ENCODE assay signal across 8 mouse cellular contexts in genomic region chr14:25371661-25372060, GRCm38 (mm10).
DNase-seq lines count a peak whose midpoint lies in the region; ATAC-seq and TF ChIP-seq lines count a peak whose summit lies in the region.

No protein-coding gene starts in this region.

- H3K9ac ChIP-seq in lung, embryonic 16.5 days (ENCODE audit: low read length), result 0 out of 2 replicates have a peak overlapping the region, but pooled peaks have one; percentile 14
- peak overlapping the region; percentile 35; the same call in 1 of the 2 replicates for H3K9ac ChIP-seq in limb, embryonic 13.5 days
- H3K9ac ChIP-seq in stomach, embryonic 15.5 days, result no peak overlapping the region

- WGBS in lung, embryonic 16.5 days, result 48% methylated on average over 4 of the region's 4 CpGs
- WGBS in kidney, adult 2 months, result 35% methylated on average over 4 of the region's 4 CpGs
- 29% methylated on average over 4 of the region's 4 CpGs for WGBS in limb, embryonic 13.5 days
- WGBS in stomach, embryonic 15.5 days, result 52% methylated on average over 4 of the region's 4 CpGs

- H3K4me1 ChIP-seq in lung, embryonic 16.5 days (replicated peaks; ENCODE audit: control insufficient read depth, insufficient read depth, low read length), result peaks cover 4% of the 10 kb centered on the region
- H3K4me1 ChIP-seq in kidney, adult 2 months (ENCODE audit: control insufficient read depth, insufficient read depth, low read length), result 0 out of 2 replicates have a peak, but pooled peaks cover 3% of the 10 kb centered on the region
- H3K4me1 ChIP-seq in limb, embryonic 13.5 days, result peaks cover 44% of the 10 kb centered on the region
- peaks cover 3% of the 10 kb centered on the region; the same call in 1 of the 2 replicates for H3K4me1 ChIP-seq in stomach, embryonic 15.5 days

- no peak for TF ChIP-seq CTCF in kidney, adult 2 months (conservative IDR thresholded peaks at IDR 0.05; ENCODE audit: insufficient read depth, insufficient read length, low read depth, low read length)

- TF ChIP-seq POLR2A in kidney, adult 2 months (IDR thresholded peaks at IDR 0.05; ENCODE audit: low read depth, low read length), result no peak

- H3K4me3 ChIP-seq in lung, embryonic 16.5 days (ENCODE audit: low read length), result no peak overlapping the region
- H3K4me3 ChIP-seq in kidney, adult 2 months (ENCODE audit: insufficient read depth, low read depth, low read length), result no peak overlapping the region
- H3K4me3 ChIP-seq in limb, embryonic 13.5 days, result no peak overlapping the region
- no peak overlapping the region for H3K4me3 ChIP-seq in stomach, embryonic 15.5 days (replicated peaks)

- H3K9me3 ChIP-seq in lung, embryonic 16.5 days (ENCODE audit: control insufficient read depth, low read length), result no peaks in the 10 kb centered on the region
- no peaks in the 10 kb centered on the region for H3K9me3 ChIP-seq in limb, embryonic 13.5 days
- no peaks in the 10 kb centered on the region for H3K9me3 ChIP-seq in stomach, embryonic 15.5 days

- no peak overlapping the region for H3K4me2 ChIP-seq in lung, embryonic 16.5 days (ENCODE audit: low read depth, low read length)
- H3K4me2 ChIP-seq in limb, embryonic 13.5 days (replicated peaks), result no peak overlapping the region; the same call in 1 of the 2 replicates
- H3K4me2 ChIP-seq in stomach, embryonic 15.5 days, result no peak overlapping the region

- no peak overlapping the region for H3K27ac ChIP-seq in lung, embryonic 16.5 days (ENCODE audit: low read length)
- no peak overlapping the region for H3K27ac ChIP-seq in kidney, adult 2 months (ENCODE audit: insufficient read depth, low read depth, low read length)
- peak overlapping the region; percentile 84 for H3K27ac ChIP-seq in limb, embryonic 13.5 days
- H3K27ac ChIP-seq in stomach, embryonic 15.5 days, result peak overlapping the region; percentile 5

- H3K36me3 ChIP-seq in lung, embryonic 16.5 days (ENCODE audit: control insufficient read depth, insufficient read depth, low read length), result no peaks in the 10 kb centered on the region
- no peaks in the 10 kb centered on the region for H3K36me3 ChIP-seq in kidney, adult 2 months (ENCODE audit: control insufficient read depth, insufficient read depth, low read length)
- H3K36me3 ChIP-seq in limb, embryonic 13.5 days, result no peaks in the 10 kb centered on the region
- H3K36me3 ChIP-seq in stomach, embryonic 15.5 days, result no peaks in the 10 kb centered on the region

- ATAC-seq in lung, embryonic 16.5 days (ENCODE audit: low read depth), result peak; percentile 69
- ATAC-seq in common myeloid progenitor, adult 5-6 weeks (replicated peaks; ENCODE audit: low read depth, poor library complexity, severe bottlenecking), result 0 out of 2 replicates have a peak, but pooled peaks have one; percentile 45
- ATAC-seq in granulocyte monocyte progenitor cell, adult 5-6 weeks (replicated peaks; ENCODE audit: poor library complexity, severe bottlenecking), result 0 out of 2 replicates have a peak, but pooled peaks have one; percentile 23
- peak; percentile 76 for ATAC-seq in limb, embryonic 13.5 days (ENCODE audit: low FRiP score, low read depth)
- peak; percentile 62; the same call in 1 of the 2 replicates for ATAC-seq in stomach, embryonic 15.5 days (ENCODE audit: insufficient read depth, low FRiP score, low read depth)

- DNase-seq in lung, adult 18-20 months, result no peak
- peak; percentile 49 for DNase-seq in kidney, adult 2 months
- no peak for DNase-seq in yolk sac, embryonic 10.5 days (ENCODE audit: low spot score)

- H3K27me3 ChIP-seq in lung, embryonic 16.5 days (ENCODE audit: control insufficient read depth, insufficient read depth, low read depth, low read length), result no peaks in the 10 kb centered on the region
- H3K27me3 ChIP-seq in kidney, adult 2 months (replicated peaks; ENCODE audit: control insufficient read depth, insufficient read depth, low read length), result no peaks in the 10 kb centered on the region
- no peaks in the 10 kb centered on the region for H3K27me3 ChIP-seq in limb, embryonic 13.5 days
- no peaks in the 10 kb centered on the region for H3K27me3 ChIP-seq in stomach, embryonic 15.5 days (replicated peaks)

Comparison
In these comparisons a context has a peak if more than half of its experiments do, and no peak if none do; other contexts are left out.
1. ATAC-seq: peak in every context shown above with its lines; median percentile 76 in limb, embryonic 13.5 days; 69 in lung, embryonic 16.5 days; 62 in stomach, embryonic 15.5 days; 45 in common myeloid progenitor, adult 5-6 weeks; 23 in granulocyte monocyte progenitor cell, adult 5-6 weeks.
2. H3K27ac ChIP-seq: peak in limb, embryonic 13.5 days (single experiment) and stomach, embryonic 15.5 days (single experiment); none in lung, embryonic 16.5 days (single experiment) and kidney, adult 2 months (single experiment).